Mouse (Mus musculus) right cerebral cortex, postnatal 36 days (tissue): ENCODE measurements at regions not wholly inside any gene's neighbourhood (a gene's known extent, or its start where the extent isn't known, plus 50 kb on each side); places are given as distances from the start of the nearest gene placed in this dataset.
"Not testable (repeated sequence)": the region's sequence is repeated elsewhere in the genome, so short reads cannot be mapped to it uniquely, and the experiment has no call there.

Experiments
- DNase-seq, 2 experiments: peaks; one replicate each; pipeline ENCODE4 v3.0.0; 2022; ENCODE audit warnings: low spot score in 2 of 2, mixed read lengths in 1 of 2

- DNase-seq: no peak
Measured at GRCm38 (mm10) chr4:7921503-7921902, 317.3 kb downstream of the Car8 start.

DNA sequence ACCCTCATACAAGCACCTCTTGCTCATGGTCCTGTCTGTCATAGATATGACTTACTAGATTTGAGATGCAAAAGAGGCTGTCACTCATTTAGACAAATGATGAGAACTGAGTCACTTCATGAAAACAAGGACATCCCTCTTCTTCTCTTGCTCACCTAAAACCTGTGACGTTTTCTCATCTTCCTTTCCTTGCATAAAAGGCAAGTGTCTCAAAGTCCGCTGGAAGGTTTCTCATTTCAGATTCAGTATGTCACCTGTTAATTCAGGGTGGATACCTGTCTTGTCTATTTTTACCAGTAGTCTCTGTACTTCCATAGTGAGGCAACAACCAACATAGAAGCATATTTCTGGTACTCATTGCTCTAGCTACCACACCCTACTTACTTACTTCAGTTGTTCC is 325.6 kb downstream of the Car8 start:
- DNase-seq: no peak

DNA sequence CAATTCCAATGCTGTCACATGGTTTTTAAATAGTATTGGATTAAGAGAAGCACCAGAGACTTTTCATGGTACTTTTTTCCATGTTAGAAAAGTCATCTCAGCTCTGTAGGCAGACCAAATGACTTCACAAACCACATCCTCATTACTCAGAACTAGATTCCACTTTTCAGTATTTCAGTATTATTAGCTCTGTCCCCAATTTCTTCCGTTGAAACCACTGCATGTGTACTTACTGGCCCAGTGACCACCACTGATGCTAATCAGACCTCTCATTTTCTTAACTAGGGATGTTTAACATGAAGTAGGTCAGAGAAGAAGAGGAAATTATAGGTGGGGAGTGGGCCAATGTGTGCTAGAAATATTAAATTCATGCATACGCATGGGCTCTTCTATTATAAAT is 326.2 kb downstream of the Car8 start:
- DNase-seq: no peak

DNA sequence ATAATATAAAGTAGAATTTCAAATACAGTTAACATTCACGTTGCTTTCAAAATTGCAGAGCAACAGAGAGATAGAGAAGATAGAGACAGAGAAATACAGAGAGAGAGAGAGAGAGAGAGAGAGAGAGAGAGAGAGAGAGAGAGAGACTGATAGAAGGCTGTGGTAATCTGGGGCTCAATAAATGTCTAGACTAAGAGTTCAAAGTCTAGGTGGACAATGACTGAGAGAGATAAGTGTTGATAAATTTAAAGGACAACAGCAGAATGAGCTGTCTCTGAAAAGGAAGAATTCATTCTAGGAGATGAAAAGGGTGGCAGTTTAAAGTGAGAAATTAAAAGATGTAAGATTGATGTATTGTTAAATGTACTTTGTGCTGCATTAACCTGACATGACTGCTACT is 335.7 kb downstream of the Car8 start:
- DNase-seq: no peak

- DNase-seq: no peak
Measured at GRCm38 (mm10) chr4:7894914-7895313, 343.9 kb downstream of the Car8 start.

GRCm38 (mm10) chr4:7891128-7891527 is 347.7 kb downstream of the Car8 start:
- no peak for DNase-seq

DNA sequence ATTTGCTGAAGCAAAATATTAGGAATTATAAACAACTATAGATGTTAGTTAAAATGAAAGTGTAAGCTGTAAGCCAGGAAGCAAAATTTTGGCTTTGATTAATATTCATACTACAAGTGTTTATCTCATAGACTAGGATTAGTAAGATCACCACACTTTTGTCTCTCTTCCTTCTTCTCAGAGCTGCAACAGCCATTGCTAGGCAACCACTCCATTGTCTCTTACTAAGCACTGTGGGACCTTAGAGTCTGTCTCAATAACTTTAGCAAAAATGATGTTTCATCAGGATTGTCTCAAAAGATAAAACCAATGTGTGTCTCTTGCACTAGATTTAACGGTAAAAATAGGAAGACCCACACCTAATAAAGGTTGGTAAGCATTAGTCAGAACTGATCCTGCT is 384.3 kb downstream of the Car8 start:
- DNase-seq: no peak

DNA sequence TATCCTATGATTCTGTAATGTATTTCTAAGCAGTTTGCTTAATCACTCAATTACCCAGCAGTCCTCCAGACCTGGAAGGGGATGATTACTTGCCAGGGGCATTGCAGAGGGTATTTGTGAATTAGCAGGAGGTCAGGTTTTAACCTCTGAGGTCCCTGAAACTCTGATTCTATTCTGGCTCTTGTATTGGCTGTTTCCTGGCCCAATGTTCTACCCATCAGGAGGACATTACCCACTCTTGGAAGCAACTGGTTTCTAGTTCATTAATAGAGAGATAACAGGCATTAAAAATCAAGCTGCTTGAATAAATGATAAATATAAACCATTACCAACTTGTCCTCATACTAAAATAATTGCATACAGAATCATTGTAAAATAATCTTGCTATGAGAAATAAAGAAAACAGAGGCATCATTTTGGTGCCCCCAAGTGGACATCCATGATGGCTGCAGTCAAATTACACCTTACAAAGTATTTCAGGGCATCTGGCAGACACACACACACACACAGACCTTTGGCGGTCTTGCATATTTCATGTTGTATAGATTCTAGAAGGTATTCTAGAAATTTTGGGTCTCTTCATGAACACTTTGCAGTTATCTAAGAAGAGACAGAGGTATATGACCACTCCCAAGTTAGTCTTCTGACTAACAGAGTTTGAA is 385.6 kb downstream of the Car8 start:
- peak; percentile 11 to 29 for DNase-seq

DNA sequence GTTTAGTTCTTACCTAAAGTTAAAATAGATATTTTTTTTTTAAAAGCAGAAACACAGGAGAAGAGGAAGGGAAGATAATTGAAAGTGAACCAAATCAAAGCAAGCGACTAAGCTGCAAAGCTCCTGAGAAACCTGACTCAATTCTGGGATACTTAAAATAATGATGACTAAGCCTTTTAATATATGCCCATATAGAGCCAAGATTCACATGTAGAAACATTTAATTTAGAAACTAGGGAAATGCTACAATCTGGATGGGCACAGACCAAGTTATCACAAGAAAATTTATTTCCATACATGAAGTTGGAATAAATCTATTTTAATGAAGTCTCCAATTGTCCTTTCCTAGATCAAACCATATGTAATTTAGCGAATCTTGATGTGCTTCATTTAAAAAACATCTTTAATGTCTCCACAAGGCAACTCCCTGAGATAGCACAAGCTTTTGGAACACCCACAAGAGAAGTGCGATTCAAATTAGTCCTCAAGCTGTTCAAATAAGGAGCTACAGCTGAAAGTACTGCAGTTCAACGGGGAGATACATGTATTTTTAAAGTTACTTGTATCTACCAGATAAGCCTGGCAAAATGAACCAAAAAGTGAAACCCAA is 386.7 kb downstream of the Car8 start:
- peak in 1 of 2 experiments; percentile 43 for DNase-seq

DNA sequence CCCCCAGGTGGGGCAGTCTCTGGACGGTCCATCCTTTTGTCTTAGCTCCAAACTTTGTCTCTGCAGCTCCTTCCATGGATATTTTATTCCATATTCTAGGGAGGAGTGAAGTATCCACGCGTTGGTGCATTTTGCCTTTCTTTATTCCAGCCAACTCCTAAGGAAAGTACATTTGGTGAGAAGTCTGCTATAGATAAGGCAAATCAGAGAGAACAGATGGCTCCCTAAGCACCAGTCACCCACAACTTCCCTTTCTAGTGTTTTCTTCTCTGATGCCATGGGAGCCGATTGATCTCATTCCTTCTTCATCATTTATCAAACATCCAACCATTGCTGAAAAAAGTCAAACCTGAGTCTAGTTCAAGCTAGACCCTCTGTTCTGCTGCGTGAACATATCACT is 391.4 kb downstream of the Car8 start:
- no peak for DNase-seq

DNA sequence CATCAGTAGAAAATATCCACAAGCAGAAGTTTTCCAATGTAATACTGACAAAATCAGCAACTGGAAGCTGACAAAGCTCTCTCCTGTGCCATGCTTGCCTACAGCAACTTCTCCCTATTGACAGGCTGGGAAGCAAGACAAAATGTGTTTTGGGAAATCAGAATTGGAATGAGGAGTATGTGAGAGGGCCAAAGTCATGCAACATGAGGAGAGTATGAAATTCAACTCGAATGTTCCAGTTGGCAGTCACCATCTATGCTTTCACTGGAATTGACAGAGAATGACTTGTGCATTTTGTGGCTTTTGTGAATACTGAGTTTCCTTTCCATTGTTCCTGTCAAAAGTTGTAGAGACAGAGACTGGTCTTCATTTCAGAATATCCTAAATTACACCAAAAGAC is 409.7 kb downstream of the Car8 start:
- no peak for DNase-seq

- no peak for DNase-seq
Measured at GRCm38 (mm10) chr4:7819847-7820246, 419.0 kb downstream of the Car8 start.

DNA sequence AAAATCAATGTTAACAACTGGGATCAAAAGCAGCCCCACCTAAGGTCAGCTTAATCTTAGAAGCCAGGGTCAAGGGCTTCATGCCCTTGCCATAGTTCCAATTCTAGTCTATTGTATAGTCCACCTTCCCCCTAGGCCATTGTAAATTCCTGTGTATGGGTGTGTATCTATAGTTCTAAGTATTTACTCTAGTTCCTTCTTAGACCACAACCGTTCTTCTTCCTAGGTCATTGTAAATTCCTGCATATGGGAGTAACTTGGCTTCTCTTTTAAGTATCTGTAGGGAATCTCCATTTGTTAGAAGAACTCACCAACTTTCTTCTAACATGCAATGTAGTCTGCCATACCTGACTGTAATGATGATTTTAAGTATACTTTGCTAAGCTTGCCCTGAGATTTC is 461.1 kb downstream of the Car8 start:
- DNase-seq: not testable (repeated sequence)

- no peak for DNase-seq
Measured at GRCm38 (mm10) chr4:7755473-7755872, 483.4 kb downstream of the Car8 start.

GRCm38 (mm10) chr4:7753931-7754330 is 484.9 kb downstream of the Car8 start:
- DNase-seq: no peak

GRCm38 (mm10) chr4:7751208-7751607 is 487.6 kb downstream of the Car8 start:
- DNase-seq: no peak

- no peak for DNase-seq
Measured at GRCm38 (mm10) chr4:7722893-7723292, 515.9 kb downstream of the Car8 start.

GRCm38 (mm10) chr4:7688516-7688915 is 550.3 kb downstream of the Car8 start:
- no peak for DNase-seq

- DNase-seq: no peak
Measured at GRCm38 (mm10) chr4:7687231-7687630, 551.6 kb downstream of the Car8 start.

GRCm38 (mm10) chr4:7670795-7671105 is 568.1 kb downstream of the Car8 start:
- DNase-seq: peak in 1 of 2 experiments; percentile 3

DNA sequence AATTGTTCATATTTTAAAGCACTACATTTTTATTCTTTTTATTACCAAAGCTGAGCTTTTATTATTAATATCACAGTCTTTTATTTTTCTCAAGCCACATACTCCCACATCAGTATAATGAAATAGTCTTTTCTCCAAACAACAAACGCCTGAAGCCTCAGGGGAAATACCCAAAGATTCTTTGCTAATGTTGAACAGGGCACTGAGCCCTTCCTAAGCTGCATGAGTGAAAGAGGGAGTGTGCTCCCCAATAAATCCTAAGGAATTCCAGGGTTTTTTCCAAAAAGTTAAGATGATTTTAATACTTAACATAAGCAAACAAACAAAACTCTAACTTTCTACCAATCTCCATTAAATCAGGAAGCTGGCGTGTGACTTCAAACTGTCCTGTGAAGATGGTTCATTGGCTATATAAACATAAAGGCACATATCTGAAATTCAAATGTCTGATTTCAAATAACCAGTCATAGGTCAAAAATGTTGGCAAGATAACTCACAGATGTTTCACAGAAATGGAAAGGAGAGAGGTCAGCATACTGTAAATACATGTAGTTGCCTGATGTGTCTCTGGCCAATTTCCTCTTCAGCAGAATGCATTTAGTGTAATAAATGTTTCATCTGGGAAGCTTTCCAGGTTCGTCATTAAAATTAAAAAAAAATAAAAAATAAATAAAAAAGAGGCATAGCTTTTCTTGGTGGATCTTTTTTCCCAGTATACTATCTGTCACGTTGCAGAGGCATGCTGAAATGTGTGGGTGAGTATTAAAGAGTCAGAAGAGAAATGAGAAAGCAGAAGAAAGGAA is 568.6 kb downstream of the Car8 start:
- no peak for DNase-seq

DNA sequence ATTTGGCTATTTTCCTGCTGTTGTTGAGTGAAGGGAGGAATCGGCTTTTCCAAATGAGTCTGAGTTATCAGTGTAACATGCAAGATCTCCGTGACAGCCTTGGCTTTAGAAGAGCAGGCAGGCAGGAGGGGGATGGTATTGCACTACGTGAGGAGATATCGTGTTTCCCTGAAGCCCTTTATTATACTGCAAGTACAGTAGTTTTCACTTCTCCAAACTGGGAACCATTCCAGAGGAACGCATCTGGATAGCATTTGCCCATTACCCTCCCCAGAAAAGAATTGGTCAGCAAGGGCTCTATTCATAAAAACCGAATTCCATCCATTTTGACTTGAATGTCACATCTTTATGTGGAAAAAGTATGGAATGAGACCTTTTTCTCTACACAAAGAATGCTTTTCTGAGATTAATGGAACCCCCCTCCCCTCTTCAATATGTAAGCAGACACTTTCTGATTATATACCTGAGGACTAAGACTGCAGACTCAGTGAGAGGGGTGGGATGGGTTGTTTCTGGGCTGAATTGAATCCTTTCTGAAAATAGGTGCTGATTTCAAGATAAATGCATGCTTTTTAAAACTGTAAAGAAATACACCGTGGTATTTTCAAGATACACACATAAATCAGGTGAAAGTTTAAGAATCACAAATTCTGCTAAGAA is 571.8 kb downstream of the Car8 start:
- no peak for DNase-seq
